Mouse (Mus musculus): ENCODE results near the gene Atp6v1f. TPM values are rescaled to one million over a fixed set of nuclear protein-coding genes. Genes with fewer than 3 reads are reported as not detected.
A peak's percentile ranks its signal among the peaks of the same experiment; 100 is the strongest.

Gene Atp6v1f
- polyA plus RNA-seq, 1 experiment from 2014 or later = 248 TPM

- H3K4me1 ChIP-seq (ENCODE audit: control insufficient read depth, insufficient read depth, low read length) = no peaks in the 10 kb centered on the region
- H3K36me3 ChIP-seq (ENCODE audit: control insufficient read depth, insufficient read depth, low read length) = peaks cover 56% of the 10 kb centered on the region
- 94% methylated on average over 7 of the region's 7 CpGs for WGBS
These were observed 22.2 kb upstream of the Atp6v1f start for GRCm38 (mm10) chr6:29445354-29445753.

GRCm38 (mm10) chr6:29449858-29450257 is 17.7 kb upstream of the Atp6v1f start:
- Histone ChIP-seq H3K36me3 (ENCODE audit: control insufficient read depth, insufficient read depth, low read length) (peaks cover 70% of the 10 kb centered on the region), H3K27ac (ENCODE audit: low read depth, low read length) (no peak overlapping the region), H3K4me3 (ENCODE audit: low read length) (no peak overlapping the region), H3K9me3 (ENCODE audit: control insufficient read depth, low read length) (no peaks in the 10 kb centered on the region), H3K9ac (ENCODE audit: low read depth, low read length) (no peak overlapping the region), H3K4me1 (ENCODE audit: control insufficient read depth, insufficient read depth, low read length) (no peaks in the 10 kb centered on the region), H3K27me3 (ENCODE audit: control insufficient read depth, insufficient read depth, low read length) (no peaks in the 10 kb centered on the region), H3K4me2 (replicated peaks; ENCODE audit: low read depth, low read length) (no peak overlapping the region)
- ATAC-seq (ENCODE audit: low FRiP score, low TSS enrichment) = no peak
- 37% methylated on average over 4 of the region's 4 CpGs for WGBS

More at GRCm38 (mm10) chr6:29445354-29445753, 22.2 kb upstream of the Atp6v1f start:
- Histone ChIP-seq H3K27ac (ENCODE audit: low read depth, low read length) (no peak overlapping the region), H3K4me3 (ENCODE audit: low read length) (no peak overlapping the region), H3K27me3 (ENCODE audit: control insufficient read depth, insufficient read depth, low read length) (no peaks in the 10 kb centered on the region), H3K9me3 (ENCODE audit: control insufficient read depth, low read length) (no peaks in the 10 kb centered on the region), H3K9ac (ENCODE audit: low read depth, low read length) (no peak overlapping the region), H3K4me2 (replicated peaks; ENCODE audit: low read depth, low read length) (no peak overlapping the region)
- ATAC-seq (ENCODE audit: low FRiP score, low TSS enrichment) = no peak

GRCm38 (mm10) chr6:29450667-29451066 is 16.9 kb upstream of the Atp6v1f start:
- WGBS = 93% methylated on average over 6 of the region's 6 CpGs
- Histone ChIP-seq H3K27ac (ENCODE audit: low read depth, low read length) (no peak overlapping the region), H3K4me3 (ENCODE audit: low read length) (no peak overlapping the region), H3K27me3 (ENCODE audit: control insufficient read depth, insufficient read depth, low read length) (no peaks in the 10 kb centered on the region), H3K9me3 (ENCODE audit: control insufficient read depth, low read length) (no peaks in the 10 kb centered on the region), H3K9ac (ENCODE audit: low read depth, low read length) (no peak overlapping the region), H3K4me2 (replicated peaks; ENCODE audit: low read depth, low read length) (no peak overlapping the region), H3K4me1 (ENCODE audit: control insufficient read depth, insufficient read depth, low read length) (no peaks in the 10 kb centered on the region), H3K36me3 (ENCODE audit: control insufficient read depth, insufficient read depth, low read length) (peaks cover 70% of the 10 kb centered on the region)
- no peak for ATAC-seq (ENCODE audit: low FRiP score, low TSS enrichment)

- Histone ChIP-seq H3K4me2 (replicated peaks; ENCODE audit: low read depth, low read length) (no peak overlapping the region), H3K27ac (ENCODE audit: low read depth, low read length) (no peak overlapping the region), H3K9me3 (ENCODE audit: control insufficient read depth, low read length) (no peaks in the 10 kb centered on the region), H3K9ac (ENCODE audit: low read depth, low read length) (no peak overlapping the region), H3K27me3 (ENCODE audit: control insufficient read depth, insufficient read depth, low read length) (no peaks in the 10 kb centered on the region), H3K4me1 (ENCODE audit: control insufficient read depth, insufficient read depth, low read length) (no peaks in the 10 kb centered on the region), H3K4me3 (ENCODE audit: low read length) (no peak overlapping the region), H3K36me3 (ENCODE audit: control insufficient read depth, insufficient read depth, low read length) (peaks cover 24% of the 10 kb centered on the region)
- no peak for ATAC-seq (ENCODE audit: low FRiP score, low TSS enrichment)
- WGBS = 64% methylated on average over 7 of the region's 7 CpGs
These were observed 6.0 kb upstream of the Atp6v1f start for GRCm38 (mm10) chr6:29461502-29461901.

DNA sequence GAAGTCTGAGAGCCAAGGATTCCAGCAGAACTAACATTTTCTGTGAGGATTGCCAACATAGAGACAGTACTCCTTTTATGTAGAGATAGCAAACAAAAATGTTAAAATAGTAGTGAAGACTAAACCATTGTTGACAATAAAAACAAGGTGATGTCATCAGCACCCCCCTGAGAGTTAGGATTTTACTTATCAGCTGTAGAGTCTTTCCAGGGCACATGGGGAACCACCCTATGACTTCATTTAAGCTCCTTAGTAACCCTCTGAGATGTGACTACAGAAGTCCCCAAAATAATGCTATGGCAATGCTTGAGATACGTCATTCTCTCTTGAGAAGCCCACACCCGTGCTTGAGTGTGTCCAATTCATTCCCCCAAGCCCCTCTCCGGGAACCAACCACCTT is 4.1 kb upstream of the Atp6v1f start:
- no peak overlapping the region for H3K4me2 ChIP-seq (replicated peaks; ENCODE audit: low read depth, low read length)
- H3K4me1 ChIP-seq (ENCODE audit: control insufficient read depth, insufficient read depth, low read length) = no peaks in the 10 kb centered on the region
- H3K9ac ChIP-seq (ENCODE audit: low read depth, low read length) = no peak overlapping the region
- 84% methylated on average over 3 of the region's 3 CpGs for WGBS
- no peaks in the 10 kb centered on the region for H3K27me3 ChIP-seq (ENCODE audit: control insufficient read depth, insufficient read depth, low read length)
- H3K27ac ChIP-seq (ENCODE audit: low read depth, low read length) = no peak overlapping the region
- H3K36me3 ChIP-seq (ENCODE audit: control insufficient read depth, insufficient read depth, low read length) = peaks cover 11% of the 10 kb centered on the region; the same call in 1 of the 2 replicates
- no peak overlapping the region for H3K4me3 ChIP-seq (ENCODE audit: low read length)
- no peak for ATAC-seq (ENCODE audit: low FRiP score, low TSS enrichment)
- H3K9me3 ChIP-seq (ENCODE audit: control insufficient read depth, low read length) = no peaks in the 10 kb centered on the region

- no peaks in the 10 kb centered on the region for H3K27me3 ChIP-seq (ENCODE audit: control insufficient read depth, insufficient read depth, low read length)
- WGBS = 84% methylated on average over 3 of the region's 3 CpGs
- H3K27ac ChIP-seq (ENCODE audit: low read depth, low read length) = no peak overlapping the region
- no peak for ATAC-seq (ENCODE audit: low FRiP score, low TSS enrichment)
- peak overlapping the region; percentile 71 for H3K4me3 ChIP-seq (ENCODE audit: low read length)
- peak overlapping the region; percentile 66 for H3K9ac ChIP-seq (ENCODE audit: low read depth, low read length)
- peak overlapping the region; percentile 38 for H3K4me2 ChIP-seq (replicated peaks; ENCODE audit: low read depth, low read length)
- H3K4me1 ChIP-seq (ENCODE audit: control insufficient read depth, insufficient read depth, low read length) = peaks cover 4% of the 10 kb centered on the region
- peaks cover 18% of the 10 kb centered on the region; the same call in 1 of the 2 replicates for H3K36me3 ChIP-seq (ENCODE audit: control insufficient read depth, insufficient read depth, low read length)
- H3K9me3 ChIP-seq (ENCODE audit: control insufficient read depth, low read length) = no peaks in the 10 kb centered on the region
These were observed 1.3 kb downstream of the Atp6v1f start for GRCm38 (mm10) chr6:29468851-29469250.

DNA sequence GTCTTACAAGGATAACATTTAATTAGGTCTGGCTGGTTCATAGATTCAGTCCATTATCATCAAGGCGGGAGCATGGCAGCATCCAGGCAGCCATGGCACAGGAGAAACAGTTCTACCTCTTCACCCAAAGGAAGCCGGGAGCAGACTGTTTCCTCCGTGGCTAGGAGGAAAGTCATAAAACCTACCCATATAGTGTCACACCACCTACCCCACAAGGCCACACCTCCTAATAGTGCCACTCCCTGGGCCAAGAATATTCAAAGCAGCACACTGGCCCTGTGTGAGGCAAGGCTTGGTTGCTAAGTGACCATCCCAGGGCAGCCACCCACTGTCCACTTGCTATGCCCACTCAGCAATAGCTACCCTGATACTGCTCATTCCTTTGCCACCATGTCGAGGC is 3.6 kb downstream of the Atp6v1f start, which contains the start of gene Atp6v1fnb:
TSS of gene Atp6v1fnb (plus strand) at position 301 of the 400 bp plus-strand sequence.
- ATAC-seq (ENCODE audit: low FRiP score, low TSS enrichment) = no peak

DNA sequence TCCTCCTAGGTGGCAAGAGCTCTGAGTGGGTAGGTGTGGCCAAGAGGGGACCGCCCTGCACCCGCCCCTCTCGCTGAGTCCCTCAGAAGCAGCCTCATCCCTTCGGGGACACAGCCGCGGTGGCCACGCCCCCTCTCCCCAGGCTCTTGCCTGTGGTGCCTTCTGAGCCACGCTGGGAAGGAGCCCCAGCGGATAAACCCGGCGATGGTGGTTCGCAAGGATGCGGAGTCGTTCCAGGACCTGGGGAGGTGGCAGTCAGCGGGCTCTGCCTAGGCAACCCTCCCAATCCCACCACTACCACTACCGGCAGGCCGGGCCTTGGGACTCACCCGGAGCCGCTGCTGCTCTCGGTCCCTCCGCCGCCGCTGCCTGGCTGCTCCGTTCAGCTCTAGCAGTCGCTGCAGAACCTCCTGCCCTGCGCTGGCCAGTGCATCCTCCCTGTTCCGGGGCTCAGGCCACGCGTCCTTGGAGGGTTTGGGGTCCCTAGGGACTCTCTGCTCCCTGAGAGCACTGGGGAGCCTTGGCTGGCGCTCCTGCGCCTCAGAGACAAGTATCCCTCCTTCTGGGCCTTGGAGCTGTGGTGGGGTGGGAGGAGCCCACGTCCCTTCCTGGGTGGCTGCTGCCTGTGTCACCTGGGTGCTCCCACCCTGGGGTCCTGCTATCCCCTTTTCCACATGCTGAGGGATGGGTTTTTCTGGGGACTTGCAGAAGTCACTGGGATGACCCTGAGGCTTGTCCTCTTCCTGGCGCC is 6.6 kb downstream of the Atp6v1f start:
- Histone ChIP-seq H3K4me2 (replicated peaks; ENCODE audit: low read depth, low read length) (peak overlapping the region; percentile 84), H3K9me3 (ENCODE audit: control insufficient read depth, low read length) (no peaks in the 10 kb centered on the region), H3K36me3 (ENCODE audit: control insufficient read depth, insufficient read depth, low read length) (peaks cover 18% of the 10 kb centered on the region; the same call in 1 of the 2 replicates), H3K9ac (ENCODE audit: low read depth, low read length) (peak overlapping the region; percentile 60), H3K27ac (ENCODE audit: low read depth, low read length) (no peak overlapping the region), H3K27me3 (ENCODE audit: control insufficient read depth, insufficient read depth, low read length) (no peaks in the 10 kb centered on the region), H3K4me3 (ENCODE audit: low read length) (peak overlapping the region; percentile 52), H3K4me1 (ENCODE audit: control insufficient read depth, insufficient read depth, low read length) (peaks cover 8% of the 10 kb centered on the region)
- WGBS = 3% methylated on average over 33 of the region's 33 CpGs
- peak; percentile 96 for ATAC-seq (ENCODE audit: low FRiP score, low TSS enrichment)

More for the DNA sequence above, 3.6 kb downstream of the Atp6v1f start, which contains the start of gene Atp6v1fnb:
- 82% methylated on average over 4 of the region's 4 CpGs for WGBS
- Histone ChIP-seq H3K4me2 (replicated peaks; ENCODE audit: low read depth, low read length) (no peak within 1 kb of the TSS), H3K27ac (ENCODE audit: low read depth, low read length) (no peak within 1 kb of the TSS), H3K9ac (ENCODE audit: low read depth, low read length) (no peak within 1 kb of the TSS), H3K4me1 (ENCODE audit: control insufficient read depth, insufficient read depth, low read length) (peaks cover 8% of the 10 kb centered on the region), H3K9me3 (ENCODE audit: control insufficient read depth, low read length) (no peaks in the 10 kb centered on the region), H3K27me3 (ENCODE audit: control insufficient read depth, insufficient read depth, low read length) (no peaks in the 10 kb centered on the region), H3K4me3 (ENCODE audit: low read length) (no peak within 1 kb of the TSS), H3K36me3 (ENCODE audit: control insufficient read depth, insufficient read depth, low read length) (peaks cover 18% of the 10 kb centered on the region; the same call in 1 of the 2 replicates)

DNA sequence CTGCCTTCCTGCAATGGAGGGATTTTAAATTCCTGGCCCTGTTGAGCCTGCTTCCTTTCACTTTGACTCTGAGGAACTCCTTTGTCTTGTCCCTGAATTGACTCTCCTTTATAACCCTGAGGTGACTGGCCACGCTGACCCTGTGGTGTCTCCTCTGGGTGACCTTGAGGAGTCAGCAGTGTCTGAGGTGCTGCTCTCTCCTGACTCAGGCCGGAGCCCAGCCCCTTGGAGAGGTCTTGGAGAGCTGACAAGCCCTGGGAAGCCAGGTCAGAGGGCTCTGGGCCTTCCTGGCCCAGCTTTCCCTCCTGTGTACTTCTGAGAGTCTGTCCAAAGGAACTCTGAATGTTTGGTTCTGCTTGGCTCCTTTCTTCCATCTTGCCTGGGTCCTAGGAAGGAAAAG is 7.2 kb downstream of the Atp6v1f start:
- WGBS = 59% methylated on average over 2 of the region's 2 CpGs
- Histone ChIP-seq H3K4me3 (ENCODE audit: low read length) (no peak overlapping the region), H3K27ac (ENCODE audit: low read depth, low read length) (no peak overlapping the region), H3K9me3 (ENCODE audit: control insufficient read depth, low read length) (no peaks in the 10 kb centered on the region), H3K36me3 (ENCODE audit: control insufficient read depth, insufficient read depth, low read length) (peaks cover 18% of the 10 kb centered on the region; the same call in 1 of the 2 replicates), H3K27me3 (ENCODE audit: control insufficient read depth, insufficient read depth, low read length) (no peaks in the 10 kb centered on the region), H3K4me1 (ENCODE audit: control insufficient read depth, insufficient read depth, low read length) (peaks cover 8% of the 10 kb centered on the region), H3K4me2 (replicated peaks; ENCODE audit: low read depth, low read length) (peak overlapping the region; percentile 84; the same call in 1 of the 2 replicates), H3K9ac (ENCODE audit: low read depth, low read length) (no peak overlapping the region)
- no peak for ATAC-seq (ENCODE audit: low FRiP score, low TSS enrichment)
